Mouse (Mus musculus) right cerebral cortex, postnatal 36 days (tissue): ENCODE measurements around the gene Polr3gl.

Experiments
- DNase-seq, 2 experiments: peaks; one replicate each; pipeline ENCODE4 v3.0.0; 2022; ENCODE audit warnings: low spot score in 2 of 2, mixed read lengths in 1 of 2

Gene Polr3gl

DNA sequence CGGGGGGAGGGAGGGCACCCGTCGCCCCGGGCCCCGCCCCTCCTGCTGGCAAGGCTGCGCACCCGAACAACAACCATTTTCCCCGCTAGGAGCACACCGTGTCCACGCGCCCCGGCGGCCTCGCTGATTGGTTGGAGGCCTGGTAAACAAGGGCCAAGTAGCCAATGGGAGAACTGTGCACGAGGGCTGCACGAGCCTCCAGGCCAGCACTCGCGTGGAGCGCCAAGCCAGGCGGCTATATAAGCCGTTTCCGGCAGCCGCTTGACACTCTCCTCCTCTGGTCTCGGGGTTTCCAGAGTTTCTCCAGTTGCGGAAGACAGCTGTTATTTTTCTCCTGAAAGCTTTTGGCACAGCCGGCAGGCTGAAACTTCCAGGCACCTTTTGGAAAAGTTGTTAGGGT, 36.3 kb downstream of the Polr3gl start, which contains the start of gene Txnip:
TSS of gene Txnip (plus strand) at position 264 of the 400 bp plus-strand sequence.
- DNase-seq: peak; percentile 94 to 95

DNA sequence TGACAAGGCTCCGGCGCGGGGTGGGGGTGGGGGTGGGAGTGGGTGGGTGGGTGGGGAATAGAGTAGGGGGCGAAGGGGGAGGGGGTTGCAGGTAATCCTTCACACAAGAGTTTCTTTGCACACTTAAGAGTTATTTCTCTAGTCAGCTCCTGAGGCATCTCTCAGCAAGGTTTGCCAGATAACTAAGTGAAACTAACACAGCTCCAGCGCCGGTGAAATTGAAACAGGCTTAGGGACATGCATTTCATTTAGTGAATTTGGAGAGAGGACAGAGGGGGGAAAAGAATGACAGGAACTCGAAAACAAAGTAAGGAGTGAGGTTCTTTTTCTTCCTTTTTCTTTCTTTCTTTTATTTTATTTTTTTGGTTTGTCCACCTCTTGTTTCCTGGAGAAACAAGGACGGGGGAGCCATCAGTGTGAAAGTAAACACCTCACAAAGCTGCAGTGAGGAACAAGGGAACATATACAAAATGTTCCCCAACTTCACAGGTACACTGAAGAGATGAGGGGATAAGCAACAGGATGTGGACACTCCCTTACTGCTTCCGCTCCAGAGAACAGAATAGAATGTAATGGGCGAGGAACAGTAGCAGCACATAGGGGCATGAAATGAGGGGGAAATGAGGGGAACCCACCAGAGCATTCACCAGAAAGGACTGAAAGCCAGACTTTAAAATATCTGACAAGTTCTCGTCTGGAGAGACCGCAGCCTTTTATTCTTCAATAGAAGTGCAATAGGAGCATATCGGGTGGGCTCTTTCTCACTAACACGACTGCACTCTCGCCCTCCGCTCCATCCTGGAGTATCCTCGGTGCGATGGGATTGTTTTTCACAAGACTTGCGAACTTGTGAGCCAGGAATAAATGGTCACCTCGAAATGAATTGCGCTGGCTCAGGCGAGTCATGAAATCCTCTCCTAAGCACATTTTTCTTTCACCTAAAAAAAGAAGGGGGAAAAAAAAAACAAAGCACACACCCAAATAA, 37.0 kb downstream of the Polr3gl start:
- no peak for DNase-seq

DNA sequence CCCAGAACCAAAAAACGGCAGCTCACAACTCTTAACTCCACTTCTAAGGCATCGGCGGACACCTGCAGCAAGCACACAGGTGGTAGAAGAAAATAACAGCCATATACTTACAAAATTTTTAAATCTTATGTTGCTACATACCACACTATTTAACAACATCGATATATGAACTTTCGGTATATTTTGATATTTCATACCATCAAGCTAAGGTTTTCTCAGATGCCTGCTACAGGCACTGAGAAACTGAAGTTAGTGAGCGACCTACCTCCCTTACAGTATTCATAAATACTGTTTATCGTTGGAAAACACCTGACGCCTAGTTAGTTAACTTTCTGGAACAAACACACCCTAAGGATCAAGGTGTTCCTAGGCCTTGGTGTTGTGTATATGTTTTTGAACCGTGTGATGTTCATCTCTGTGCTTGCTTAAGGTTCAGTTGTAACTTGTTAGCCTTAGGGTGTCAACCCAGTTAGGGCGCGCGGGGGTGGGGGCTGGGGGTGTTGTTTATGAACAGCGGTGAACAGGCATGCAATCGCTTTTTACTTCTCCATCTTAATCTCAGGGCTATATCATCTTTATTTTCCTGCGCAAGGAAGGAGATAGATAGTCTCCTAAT, 37.9 kb downstream of the Polr3gl start:
- no peak for DNase-seq

DNA sequence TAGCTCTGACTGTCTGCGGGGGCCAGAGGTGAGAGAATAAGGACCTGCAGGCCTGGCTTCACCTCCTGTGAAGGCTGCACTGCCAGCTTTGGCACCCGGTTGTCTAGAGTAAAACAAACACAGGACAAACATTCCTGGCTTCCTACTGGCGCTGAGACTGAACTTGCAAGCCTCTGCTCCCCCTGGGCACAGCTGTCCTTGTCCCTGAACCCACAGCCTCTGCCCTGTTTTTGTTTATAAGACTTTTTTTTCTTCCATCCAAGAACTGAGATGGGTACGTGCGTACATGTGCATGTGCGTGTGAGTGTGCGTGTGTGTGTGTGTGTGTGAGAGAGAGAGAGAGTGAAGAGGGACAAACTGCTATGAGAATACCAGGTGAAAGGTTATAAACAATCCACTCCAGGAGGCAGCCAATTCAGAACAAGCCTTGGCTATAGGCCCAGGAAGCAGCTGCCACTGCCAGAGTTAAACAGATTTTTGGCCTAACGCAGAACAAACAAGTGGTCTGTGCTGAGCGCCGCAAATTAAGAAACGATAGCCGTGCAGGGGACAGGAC, 38.9 kb downstream of the Polr3gl start:
- no peak for DNase-seq

DNA sequence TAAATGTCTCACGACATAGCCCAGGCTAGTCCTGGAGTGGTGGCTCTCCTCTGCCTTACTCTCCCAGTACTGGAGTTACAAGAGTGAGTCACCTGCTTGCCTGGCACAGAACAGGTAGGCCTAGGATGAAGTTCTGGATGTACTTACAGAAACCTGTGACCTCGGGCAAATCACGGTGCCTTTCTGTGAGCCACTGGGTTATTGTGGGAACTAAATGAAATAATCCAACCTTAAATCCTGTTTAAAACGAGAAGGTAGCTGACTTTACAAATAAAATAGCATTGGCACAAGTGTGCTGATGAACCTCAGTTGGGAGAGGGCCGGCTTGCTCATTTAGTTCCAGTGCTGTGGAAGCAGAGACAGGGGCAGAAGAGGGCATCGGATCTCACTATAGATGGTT, 39.7 kb downstream of the Polr3gl start:
- no peak for DNase-seq

DNA sequence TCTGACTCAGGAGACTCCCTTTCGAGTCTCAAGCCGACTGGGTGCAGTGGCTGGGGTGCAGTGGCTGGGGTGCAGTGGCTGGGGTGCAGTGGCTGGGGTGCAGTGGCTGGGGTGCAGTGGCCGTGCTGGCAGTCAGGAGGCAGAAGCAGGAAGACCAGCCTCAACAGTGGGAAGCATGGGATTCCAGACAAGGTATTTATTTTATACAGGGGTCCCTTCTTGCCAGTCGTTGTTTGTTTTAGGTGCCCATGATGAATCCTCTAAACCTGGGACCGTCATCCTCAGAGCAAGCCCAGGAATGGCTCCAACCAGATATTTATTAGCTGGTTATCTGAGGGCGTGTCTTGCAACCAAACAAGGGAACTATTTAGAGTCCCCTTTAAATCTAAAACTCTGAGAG, 40.4 kb downstream of the Polr3gl start:
- no peak for DNase-seq

DNA sequence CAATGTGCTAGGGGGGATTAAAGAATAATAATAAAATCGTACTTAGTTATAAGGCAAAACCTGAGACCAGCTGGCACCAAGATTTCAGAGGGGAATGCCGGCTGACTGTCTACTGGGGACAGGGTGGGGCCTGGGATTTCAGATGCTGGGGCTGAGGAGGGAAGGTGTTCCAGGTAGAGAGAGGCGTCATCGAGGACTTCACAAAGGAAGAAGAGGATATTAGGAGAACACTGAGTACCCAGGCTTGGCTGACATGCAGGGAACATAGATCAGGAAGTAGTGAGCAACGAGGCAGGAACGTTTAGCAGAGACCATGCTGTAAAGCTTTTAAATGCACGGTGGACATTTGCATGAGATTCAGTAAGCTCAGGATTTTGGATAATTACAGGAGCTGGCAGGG, 42.1 kb downstream of the Polr3gl start:
- DNase-seq: no peak

DNA sequence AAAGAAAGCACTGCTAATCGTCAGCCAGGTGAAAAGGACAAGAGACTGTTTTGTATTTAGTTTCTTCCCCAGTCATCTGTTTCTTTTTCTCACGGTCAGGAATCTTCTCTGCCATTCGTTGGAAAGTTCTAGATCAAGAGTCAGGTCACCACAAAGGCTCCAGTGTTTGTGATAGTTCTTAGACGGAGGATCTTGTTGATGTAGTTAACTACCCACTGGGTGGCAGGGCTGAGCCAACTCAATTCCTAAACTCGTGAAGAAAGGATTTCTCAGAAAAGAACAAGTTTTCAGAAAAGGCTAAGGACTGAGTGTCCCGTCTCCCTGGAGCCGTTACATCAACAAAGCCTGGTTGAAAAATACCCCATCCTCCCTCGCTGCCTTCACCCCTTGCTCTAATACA, 42.8 kb downstream of the Polr3gl start:
- peak in 1 of 2 experiments; percentile 47 for DNase-seq

DNA sequence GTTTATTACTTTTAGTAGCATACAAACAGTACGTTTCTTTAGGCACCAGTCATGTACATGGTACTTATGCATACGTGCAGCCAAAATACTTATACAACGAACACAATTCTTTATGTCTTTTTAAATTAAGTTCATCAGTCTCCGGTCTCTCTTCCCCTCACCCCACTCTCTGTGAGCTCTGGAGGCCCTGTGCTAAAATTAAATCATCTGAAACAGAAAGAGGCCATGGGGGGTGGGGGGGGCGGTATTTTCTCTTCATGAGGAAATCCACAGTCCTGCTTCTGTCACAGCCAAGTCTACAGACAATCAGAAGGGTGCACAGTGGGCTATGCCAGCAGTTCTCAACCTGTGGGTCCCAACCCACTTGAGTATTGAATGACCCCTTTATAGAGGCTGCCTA, 44.6 kb downstream of the Polr3gl start:
- no peak for DNase-seq

DNA sequence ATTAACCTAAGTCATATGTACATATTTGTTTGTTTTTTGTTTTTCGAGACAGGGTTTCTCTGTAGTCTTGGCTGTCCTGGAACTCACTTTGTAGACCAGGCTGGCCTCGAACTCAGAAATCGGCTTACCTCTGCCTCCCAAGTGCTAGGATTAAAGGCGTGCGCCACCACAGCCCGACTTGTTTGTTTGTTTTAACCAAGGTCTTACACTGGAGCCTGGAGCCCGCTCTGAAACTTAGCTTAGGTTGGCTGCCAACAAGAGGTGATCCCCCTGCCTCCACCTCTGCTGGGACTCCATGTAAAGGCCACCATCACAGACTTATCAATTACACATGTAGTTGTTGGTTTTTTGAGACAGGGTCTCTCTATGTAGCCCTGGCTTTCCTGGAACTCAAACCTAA, 45.2 kb downstream of the Polr3gl start:
- DNase-seq: no peak

DNA sequence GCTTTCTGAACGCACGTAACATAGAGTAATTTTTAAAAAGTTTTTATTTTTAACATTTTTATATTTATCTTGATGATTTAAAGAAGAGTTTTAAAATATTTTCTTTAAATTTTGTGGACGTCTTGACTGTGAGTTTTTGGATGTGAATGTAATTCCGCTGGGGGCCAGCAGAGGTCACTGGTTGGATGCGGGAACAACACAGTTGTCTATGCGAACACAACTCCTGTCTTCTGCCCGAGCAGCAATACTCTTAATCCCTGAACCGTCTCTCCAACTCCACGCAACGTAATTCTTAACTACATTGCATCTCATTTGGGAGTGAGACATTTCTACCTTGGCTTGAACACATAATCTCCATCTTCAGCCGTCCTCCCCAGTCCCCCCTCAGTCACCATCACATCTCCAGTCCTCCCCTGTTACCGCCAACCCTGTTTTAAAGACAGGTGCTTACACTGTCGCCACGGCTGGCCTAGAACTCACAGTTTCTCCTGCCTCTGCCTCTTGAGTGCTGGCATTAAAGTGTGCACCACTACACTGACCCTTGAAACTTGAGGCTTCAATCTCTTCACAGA, 46.5 kb downstream of the Polr3gl start:
- peak; percentile 42 to 47 for DNase-seq

DNA sequence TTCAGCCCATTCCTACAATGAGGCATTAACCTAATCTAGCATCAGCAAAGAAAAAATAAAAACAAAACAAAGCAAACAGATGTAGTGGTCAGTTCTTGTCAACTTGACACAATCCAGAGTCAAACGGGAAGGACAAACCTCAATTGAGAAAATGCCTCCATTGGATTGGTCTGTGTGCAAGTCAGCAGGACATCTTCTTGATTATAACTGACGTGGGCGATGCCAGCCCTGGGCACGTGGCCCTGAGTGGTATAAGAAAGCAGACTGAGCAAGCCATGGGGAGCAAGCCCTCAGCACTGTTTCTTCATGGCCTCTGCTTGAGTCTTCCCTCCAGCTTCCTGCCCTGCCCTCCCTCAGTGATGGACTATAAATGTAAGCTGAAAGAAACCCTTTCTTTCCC, 47.1 kb downstream of the Polr3gl start:
- no peak for DNase-seq

DNA sequence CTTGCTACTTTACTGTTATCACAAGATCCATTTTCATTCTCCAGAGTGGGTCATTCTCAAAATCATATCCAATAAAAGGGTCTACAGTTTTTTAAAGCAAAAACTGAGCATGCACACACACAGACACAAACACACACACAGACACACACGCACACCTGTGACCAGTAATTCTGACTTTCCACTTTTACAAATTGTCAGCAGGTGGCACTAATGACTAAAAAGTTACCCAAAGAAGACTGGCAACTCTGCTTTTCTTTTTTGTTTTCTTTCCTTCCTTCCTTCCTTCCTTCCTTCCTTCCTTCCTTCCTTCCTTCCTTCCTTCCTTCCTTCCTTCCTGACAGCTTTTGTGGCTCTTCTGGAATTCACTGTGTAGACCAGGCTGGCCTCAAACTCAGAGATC, 48.4 kb downstream of the Polr3gl start:
- DNase-seq: no peak

DNA sequence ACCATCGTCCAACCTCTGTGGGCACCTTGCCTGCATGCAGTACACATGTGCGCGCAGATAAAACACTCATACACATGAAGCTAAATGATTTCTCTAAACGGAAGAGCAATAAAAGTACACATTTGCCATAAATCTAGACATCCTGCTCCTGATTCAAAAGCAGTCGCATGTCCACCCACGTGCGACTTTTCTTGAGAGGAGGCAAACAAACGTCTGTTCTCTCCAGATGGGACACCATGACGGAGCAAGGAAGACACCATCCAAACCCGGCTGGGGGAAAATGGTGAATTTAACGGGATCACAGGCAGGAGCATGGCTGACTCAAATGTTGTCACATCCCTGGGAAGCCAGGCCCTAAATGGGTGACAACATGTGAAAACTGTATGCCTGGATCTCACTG, 50.6 kb downstream of the Polr3gl start:
- DNase-seq: peak in 1 of 2 experiments; percentile 28

DNA sequence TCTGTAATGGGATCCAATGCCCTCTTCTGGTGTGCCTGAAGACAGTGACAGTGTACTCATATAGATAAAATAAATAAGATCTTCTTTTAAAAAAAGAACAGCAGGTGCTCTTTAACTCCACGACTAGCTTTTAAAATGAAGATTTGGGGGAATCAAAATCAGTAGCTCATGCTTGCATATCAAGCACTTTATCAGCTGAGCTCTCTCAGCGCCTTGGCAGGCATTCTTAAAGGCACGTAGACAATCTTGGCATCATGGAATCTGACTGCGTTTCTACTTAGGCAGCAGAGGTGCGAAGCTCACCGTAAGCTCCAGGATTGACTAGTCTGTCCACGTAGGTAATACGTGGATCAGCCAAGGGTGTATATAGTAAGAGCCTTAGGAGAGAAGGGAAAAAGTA, 51.4 kb downstream of the Polr3gl start:
- no peak for DNase-seq

DNA sequence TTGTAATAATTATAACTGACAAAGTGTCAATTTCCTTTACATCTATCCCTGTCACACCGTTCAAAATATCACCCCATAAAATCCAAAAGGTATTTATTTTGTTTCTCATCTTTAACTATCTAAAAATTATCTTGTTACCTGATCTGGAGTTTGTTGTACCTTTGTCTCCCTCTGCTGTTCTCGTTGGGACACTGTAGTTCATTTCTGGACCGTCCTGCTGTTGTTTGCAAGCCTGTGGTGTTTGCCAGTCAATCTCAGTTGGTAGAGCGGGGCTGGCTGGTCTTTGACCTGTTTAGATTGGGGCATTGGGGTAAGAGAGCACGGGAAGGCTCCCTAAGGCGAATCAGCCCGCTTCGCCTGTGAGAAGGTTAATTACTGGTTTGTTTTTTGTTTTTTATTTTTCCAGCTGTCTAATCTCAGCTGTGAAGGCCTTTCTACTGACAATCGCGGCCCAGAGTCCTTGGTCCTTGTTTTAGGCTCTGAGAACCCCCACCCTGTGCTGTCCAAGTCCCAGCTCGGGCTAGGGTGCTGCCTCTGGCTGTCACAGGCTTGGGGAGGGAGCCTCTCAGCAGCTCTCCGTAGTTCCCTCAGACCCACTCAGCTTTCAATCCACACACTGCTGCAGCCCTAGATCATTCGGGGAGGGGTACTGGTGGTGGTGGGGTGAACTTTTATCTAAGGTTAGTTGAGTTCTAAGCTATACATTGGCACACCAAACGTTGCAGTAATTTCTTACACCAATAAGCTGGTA, 52.5 kb downstream of the Polr3gl start:
- no peak for DNase-seq

DNA sequence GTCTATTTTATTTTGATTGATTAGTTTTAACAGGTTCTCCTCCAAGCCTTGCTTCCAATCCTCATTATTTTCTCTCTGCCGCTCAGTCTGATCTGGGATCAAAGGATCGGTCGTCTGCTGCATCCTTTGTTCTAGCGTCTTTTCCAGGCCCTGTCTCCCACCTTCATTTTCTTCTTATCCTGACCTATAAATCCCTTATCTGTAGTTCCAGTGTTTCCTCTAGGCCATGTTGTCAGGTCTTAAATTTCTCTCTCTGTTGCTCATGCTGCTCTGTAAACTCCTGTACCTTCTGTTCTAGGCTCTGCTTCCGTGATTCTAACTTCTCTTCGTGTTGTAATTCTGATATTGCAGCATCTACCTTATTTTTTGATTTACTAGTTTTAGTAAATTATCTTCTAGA, 53.2 kb downstream of the Polr3gl start:
- DNase-seq: no peak

DNA sequence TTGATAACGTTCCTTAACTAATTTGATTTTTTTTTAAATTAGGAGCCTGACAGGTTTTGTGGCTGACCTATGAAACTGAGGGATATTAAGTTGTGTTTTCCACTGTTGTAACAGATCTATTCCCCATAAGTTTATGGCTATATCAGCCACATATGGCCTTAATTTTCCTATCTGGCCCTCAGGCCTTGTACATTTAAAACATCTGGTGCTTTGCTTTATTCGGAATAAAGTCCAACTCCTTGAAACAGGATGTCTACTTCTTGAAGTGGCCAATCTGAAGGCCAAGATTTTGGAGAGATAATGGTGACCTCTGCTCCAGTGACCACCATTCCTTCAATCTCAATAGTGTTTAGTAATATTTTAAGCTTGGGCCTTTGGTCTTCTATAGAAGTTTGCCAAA, 54.7 kb downstream of the Polr3gl start:
- no peak for DNase-seq

DNA sequence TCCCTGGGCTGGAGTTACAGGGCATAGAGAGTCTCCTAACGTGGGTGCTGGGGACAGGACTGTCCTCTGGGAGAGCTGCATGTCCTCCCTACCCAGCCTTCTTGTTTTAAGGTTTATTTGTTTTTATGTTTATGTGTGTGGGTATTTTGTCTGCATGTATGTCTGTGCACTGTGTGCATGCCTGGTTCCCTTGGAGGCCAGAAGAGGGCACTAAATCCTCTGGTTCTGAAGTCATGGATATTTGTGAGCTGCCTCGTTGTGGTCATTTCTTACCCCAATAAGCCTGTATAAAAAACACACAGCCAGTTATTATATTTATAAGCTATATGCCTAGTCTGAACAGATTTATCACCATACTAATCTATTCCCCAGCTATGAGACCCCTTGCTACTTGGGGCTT, 59.7 kb downstream of the Polr3gl start:
- no peak for DNase-seq

DNA sequence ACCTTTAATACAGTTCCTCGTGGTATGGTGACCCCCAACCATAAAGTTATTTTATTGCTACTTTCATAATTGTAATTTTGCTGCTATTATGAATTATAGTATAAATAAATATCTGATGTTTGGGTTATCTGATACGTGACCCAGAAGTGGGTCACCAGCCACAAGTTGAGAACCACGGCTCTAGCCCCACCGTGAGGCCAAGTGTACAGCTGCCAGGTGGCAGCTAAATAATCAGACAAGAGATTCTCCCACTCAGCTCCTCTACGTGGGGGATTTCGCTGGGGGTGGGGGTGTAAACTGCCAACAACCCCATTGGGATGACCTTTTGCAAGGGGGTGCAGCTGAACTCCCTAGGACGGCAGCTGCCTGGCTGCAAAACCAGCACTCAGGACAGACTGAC, 61.9 kb downstream of the Polr3gl start:
- no peak for DNase-seq

DNA sequence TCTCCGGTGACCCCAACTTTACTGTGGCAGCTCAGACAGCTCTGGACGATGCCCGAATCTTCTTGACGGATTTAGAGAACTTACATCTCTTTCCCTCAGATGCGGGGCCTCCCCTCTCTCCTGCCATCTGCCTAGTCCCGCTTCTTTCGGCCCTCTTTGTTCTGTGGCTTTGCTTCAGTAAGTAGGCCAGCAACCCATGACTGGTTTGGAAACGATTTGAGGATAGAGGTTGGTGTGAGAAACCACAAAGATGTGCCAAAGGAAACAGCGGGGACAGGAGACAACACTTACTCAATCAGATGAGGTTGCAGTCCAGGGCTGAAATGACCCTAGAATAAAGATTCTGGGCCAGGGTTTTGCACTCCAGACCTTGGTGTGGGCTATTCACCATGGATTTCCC, 65.5 kb downstream of the Polr3gl start:
- no peak for DNase-seq
